Mouse (Mus musculus) ES-E14 (cell line): ENCODE measurements at regions not wholly inside any gene's neighbourhood (a gene's known extent, or its start where the extent isn't known, plus 50 kb on each side); places are given as distances from the start of the nearest gene placed in this dataset.

Experiments
- DNase-seq: peaks from one replicate; pipeline ENCODE4 v3.0.0-alpha.2; 2013; ENCODE audit warnings: low read depth, low spot score
- H3K27ac ChIP-seq: 2 replicates; pipeline ENCODE4 v1.5.1; 2012; ENCODE audit warnings: low read depth, mild to moderate bottlenecking, low read length, moderate library complexity, mixed read lengths; ENCODE audit not compliant: poor library complexity, insufficient read depth, severe bottlenecking
- H3K36me3 ChIP-seq: 2 replicates; pipeline ENCODE4 v1.6.1; 2012; ENCODE audit warnings: mild to moderate bottlenecking, low read length, moderate library complexity, mixed read lengths; ENCODE audit not compliant: control insufficient read depth, poor library complexity, insufficient read depth, severe bottlenecking
- H3K4me1 ChIP-seq, 2 experiments: fragments of 150-350 bp in 1 of 2; sonication (generic) in 1 of 2; 2 replicates each; pipeline ENCODE4 v1.6.1; 2012; ENCODE audit warnings: low read length in 2 of 2, mild to moderate bottlenecking in 1 of 2, mixed read lengths in 1 of 2; ENCODE audit not compliant: control insufficient read depth in 2 of 2, insufficient read depth in 2 of 2, poor library complexity in 1 of 2
- H3K4me3 ChIP-seq, 2 experiments: fragments of 150-350 bp in 1 of 2; sonication (generic) in 1 of 2; 2 replicates each; pipeline ENCODE4 v1.5.1; 2012; ENCODE audit warnings: low read length in 2 of 2, low read depth in 1 of 2, mild to moderate bottlenecking in 1 of 2, mixed read lengths in 1 of 2; ENCODE audit not compliant: insufficient read depth in 1 of 2, poor library complexity in 1 of 2, severe bottlenecking in 1 of 2
- H3K9ac ChIP-seq: 2 replicates; pipeline ENCODE4 v1.6.1; 2012; ENCODE audit warnings: low read depth, mild to moderate bottlenecking, low read length, mixed read lengths; ENCODE audit not compliant: poor library complexity, insufficient read depth, severe bottlenecking
- H3K9me3 ChIP-seq: fragments of 150-350 bp; sonication (generic); 2 replicates; pipeline ENCODE4 v1.6.1; 2012; ENCODE audit warnings: low read depth, mild to moderate bottlenecking, low read length; ENCODE audit not compliant: control insufficient read depth, insufficient read depth
- CHD2 ChIP-seq: IDR thresholded peaks from 2 replicates; pipeline ENCODE4 v1.6.1; 2014; ENCODE audit warnings: mild to moderate bottlenecking, low read depth, low read length, inconsistent platforms
- HCFC1 ChIP-seq: IDR thresholded peaks from 2 replicates; pipeline ENCODE4 v1.6.1; 2012; ENCODE audit warnings: low read length, inconsistent platforms, borderline replicate concordance; ENCODE audit not compliant: insufficient read depth
- MAFK ChIP-seq: IDR thresholded peaks from 2 replicates; pipeline ENCODE4 v1.6.1; 2014; ENCODE audit warnings: mild to moderate bottlenecking, low read depth, low read length, inconsistent platforms; ENCODE audit not compliant: insufficient read depth
- ZC3H11A ChIP-seq: IDR thresholded peaks from 2 replicates; pipeline ENCODE4 v1.6.1; 2012; ENCODE audit warnings: low read depth, mild to moderate bottlenecking, inconsistent platforms, low read length, borderline replicate concordance
- ZNF384 ChIP-seq: IDR thresholded peaks from 2 replicates; pipeline ENCODE4 v1.6.1; 2012; ENCODE audit warnings: low read depth, low read length, inconsistent platforms
- in situ Hi-C, 2 experiments: fragments of 600-800 bp; cut with MboI; formaldehyde crosslinking; loops; one replicate each; pipeline ENCODE4 v1.15.1; 2025; ENCODE audit warnings: low sequenced_read_pairs in 2 of 2, inconsistent platforms in 1 of 2; ENCODE audit not compliant: unreplicated experiment in 2 of 2

DNA sequence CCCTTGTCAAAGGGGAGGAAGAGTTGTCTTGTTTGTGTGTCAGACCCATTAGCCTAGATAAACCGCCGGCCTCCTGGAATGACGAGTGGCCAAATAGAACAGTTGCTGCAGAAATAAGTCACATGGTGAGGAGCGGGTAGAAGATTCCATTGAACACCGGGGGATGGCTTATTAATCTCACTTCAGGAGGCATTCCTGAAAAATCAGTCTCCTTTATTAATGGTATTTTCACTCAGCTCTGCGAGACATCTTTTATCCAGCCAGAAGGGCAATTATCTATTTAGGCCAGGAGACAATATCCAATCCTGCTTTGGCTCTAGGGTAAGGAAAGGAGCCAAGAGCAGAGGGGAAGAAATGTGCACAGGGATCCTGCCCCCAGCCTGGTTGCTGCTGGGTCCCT is 84.7 kb downstream of the Irx5 start:
- H3K36me3 ChIP-seq = no peaks in the 10 kb centered on the region
- H3K27ac ChIP-seq = no peak overlapping the region
- no peak overlapping the region for H3K4me3 ChIP-seq
- in situ Hi-C loops = no loop called here
- H3K9me3 ChIP-seq = no peaks in the 10 kb centered on the region
- no peaks in the 10 kb centered on the region for H3K4me1 ChIP-seq
- TF ChIP-seq ZNF384 = no peak
- TF ChIP-seq CHD2 = no peak
- no peak for TF ChIP-seq MAFK
- no peak for TF ChIP-seq HCFC1
- TF ChIP-seq ZC3H11A = no peak
- no peak for DNase-seq
- no peak overlapping the region for H3K9ac ChIP-seq

DNA sequence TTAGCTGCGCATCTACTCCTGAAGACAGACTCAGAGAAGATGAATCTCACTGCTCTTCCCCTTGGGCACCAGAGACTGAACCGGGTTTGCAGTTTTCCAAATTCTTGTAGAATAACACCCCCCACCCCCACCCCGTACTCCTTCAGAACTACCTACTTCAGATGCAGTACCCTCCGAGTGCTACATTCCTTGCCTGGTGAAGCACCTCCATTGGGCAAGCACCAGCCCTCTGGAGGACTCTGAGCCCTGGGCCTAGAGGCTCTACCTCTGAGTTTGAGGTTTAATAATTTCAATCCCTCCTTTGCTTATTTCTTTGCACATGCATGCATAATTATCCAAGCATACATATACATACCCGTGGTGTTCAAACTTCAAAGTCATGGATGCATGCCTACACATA is 101.9 kb downstream of the Irx5 start:
- TF ChIP-seq ZNF384 = no peak
- TF ChIP-seq MAFK = no peak
- no peak for TF ChIP-seq ZC3H11A
- no peak for TF ChIP-seq CHD2
- no peak for TF ChIP-seq HCFC1
- no peaks in the 10 kb centered on the region for H3K4me1 ChIP-seq
- H3K36me3 ChIP-seq = no peaks in the 10 kb centered on the region
- no peak overlapping the region for H3K9ac ChIP-seq
- H3K9me3 ChIP-seq = no peaks in the 10 kb centered on the region
- no peak overlapping the region for H3K4me3 ChIP-seq
- no peak overlapping the region for H3K27ac ChIP-seq
- no peak for DNase-seq
- in situ Hi-C loops = loop anchor here (5.0 to 10.0 kb wide), 2 partner anchors 92 to 654 kb away; partner anchors contain the start of gene Irx3 (in 1 of the 2)

DNA sequence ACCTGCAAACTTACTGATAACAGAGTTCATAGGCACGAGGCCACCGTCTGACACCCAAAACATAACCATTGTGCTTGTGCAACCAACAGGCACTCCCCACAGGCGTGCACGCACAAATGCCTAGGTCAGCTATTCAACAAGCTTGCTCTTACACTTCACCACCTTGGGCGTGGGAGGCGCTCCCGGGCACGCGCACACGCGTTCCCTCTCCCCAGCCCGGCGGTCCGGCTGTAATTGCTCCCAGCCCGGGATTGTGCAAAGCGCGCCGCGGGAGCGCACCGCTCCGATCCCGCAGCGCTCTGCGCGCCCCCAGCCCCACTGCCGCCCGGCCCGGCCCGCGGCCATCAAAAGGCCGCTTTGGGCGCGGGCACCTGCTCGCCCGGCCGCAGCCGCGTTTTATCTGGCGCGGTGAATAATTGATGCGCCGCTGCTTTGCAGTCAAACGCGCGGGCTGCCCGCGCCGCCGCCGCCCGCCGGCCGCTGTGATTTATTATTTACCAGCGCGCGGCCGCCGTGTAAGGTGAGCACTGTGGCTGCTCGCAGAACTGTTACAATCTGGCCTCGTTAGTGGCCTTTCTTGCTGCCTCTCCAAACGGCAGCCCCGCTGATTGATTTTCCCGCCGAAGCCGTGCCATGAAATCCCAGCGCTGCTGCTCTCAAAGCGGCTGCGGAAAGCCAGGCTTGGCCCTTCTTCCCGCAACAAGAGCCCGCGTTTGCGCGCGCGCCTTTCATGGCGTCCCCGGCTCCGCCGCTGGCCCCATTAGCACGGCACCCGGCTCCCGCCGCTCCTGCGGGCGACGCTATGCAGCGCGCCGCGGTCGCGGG is 102.9 kb downstream of the Irx5 start:
- Histone ChIP-seq H3K27ac (no peak overlapping the region), H3K4me1 (no peaks in the 10 kb centered on the region), H3K36me3 (no peaks in the 10 kb centered on the region), H3K4me3 (peak overlapping the region; percentile 69 to 80), H3K9me3 (no peaks in the 10 kb centered on the region), H3K9ac (peak overlapping the region; percentile 60)
- in situ Hi-C loops = no loop called here
- TF ChIP-seq HCFC1 (no peak), MAFK (no peak; the same call in 1 of the 2 replicates), ZC3H11A (no peak), CHD2 (no peak), ZNF384 (no peak)
- peak; percentile 16 for DNase-seq

DNA sequence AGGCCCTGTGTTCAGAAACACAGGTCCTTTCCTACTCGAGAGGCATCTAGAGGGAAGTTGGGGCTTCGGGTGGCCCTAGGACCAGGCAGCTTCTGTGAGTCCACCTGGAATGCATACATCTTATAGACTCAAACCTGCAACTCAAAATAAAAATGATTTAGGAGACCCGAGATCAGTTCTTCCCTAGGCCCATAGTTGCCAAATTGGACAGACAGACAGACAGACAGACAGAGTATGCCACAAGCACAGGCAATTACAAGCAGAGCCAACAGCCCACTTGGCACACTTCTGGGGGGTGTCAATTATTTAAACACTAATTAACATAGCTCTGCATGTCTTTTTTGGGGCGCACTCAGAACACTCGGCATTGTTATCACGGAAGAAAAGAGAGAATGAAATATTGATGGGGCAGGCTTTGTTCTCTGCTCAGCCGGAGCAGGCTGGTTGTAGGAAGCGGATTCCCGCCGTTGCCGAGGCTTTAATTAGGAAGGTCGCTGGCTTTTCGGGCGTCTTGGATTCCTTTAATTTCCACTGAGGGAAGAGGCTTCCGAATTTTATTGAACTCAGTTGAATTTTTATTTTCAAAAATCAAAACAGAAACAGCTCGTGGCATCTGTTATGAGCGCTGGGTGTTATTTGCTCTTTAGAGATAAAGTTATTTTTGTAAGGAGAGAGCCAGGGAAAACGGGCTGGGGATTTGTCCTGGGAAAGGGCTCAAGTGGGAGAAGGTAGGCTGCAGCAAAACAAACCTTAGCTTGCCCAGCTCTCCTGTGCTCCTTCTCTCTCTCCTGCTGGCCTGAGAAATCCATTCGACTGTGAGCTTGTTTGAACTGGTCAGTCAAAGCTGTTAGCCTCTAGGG is 111.9 kb downstream of the Irx5 start:
- no peak overlapping the region for H3K9ac ChIP-seq
- H3K36me3 ChIP-seq = no peaks in the 10 kb centered on the region
- no peak for DNase-seq
- in situ Hi-C loops = no loop called here
- H3K9me3 ChIP-seq = no peaks in the 10 kb centered on the region
- no peak overlapping the region for H3K4me3 ChIP-seq
- H3K27ac ChIP-seq = no peak overlapping the region
- H3K4me1 ChIP-seq = no peaks in the 10 kb centered on the region
- TF ChIP-seq MAFK (no peak), HCFC1 (no peak), ZC3H11A (no peak), ZNF384 (no peak), CHD2 (no peak)
